8 mouse cellular contexts compared by ENCODE assay signal in genomic region chr3:146121310-146122124, GRCm38 (mm10). TPM values are rescaled to one million over a fixed set of nuclear protein-coding genes. Genes with fewer than 3 reads are reported as not detected.
DNase-seq lines count a peak whose midpoint lies in the region; ATAC-seq lines count a peak whose summit lies in the region.

No protein-coding gene starts in this region.

- peak; percentile 48 to 54 for ATAC-seq in hematopoietic stem cell, adult 5-6 weeks (replicated peaks in 1 of 2; ENCODE audit: insufficient read depth in 1 of 2, low FRiP score in 2 of 2, low TSS enrichment in 1 of 2, low read depth in 1 of 2, poor library complexity in 2 of 2, severe bottlenecking in 2 of 2)
- ATAC-seq in megakaryocyte progenitor cell, adult 5-6 weeks (replicated peaks; ENCODE audit: poor library complexity), result peak; percentile 54

- DNase-seq in B cell, adult 2 months, result peak; percentile 23 to 39
- DNase-seq in MN1 (ENCODE audit: low spot score), result peak; percentile 28
- peak; percentile 82 for DNase-seq in thymus, postnatal 0 days (ENCODE audit: low spot score)
- DNase-seq in gastrocnemius, postnatal 10 days, result no peak
- no peak for DNase-seq in ovary, adult 18-20 months (ENCODE audit: low spot score)
- DNase-seq in ovary, postnatal 10 days (ENCODE audit: low spot score), result no peak

RNA-seq across cellular contexts. Expression of gene Mcoln3, which starts 4.3 kb away (rescaled TPM):
- 4.3 and 6.9 TPM in 2 replicates for total RNA-seq in hematopoietic stem cell, adult 5-6 weeks (2017)
- total RNA-seq in megakaryocyte progenitor cell, adult 5-6 weeks (2015), result 0.07 TPM in 1 of 2 replicates, not detected in the other
- 0.21 and 0.44 TPM in 2 replicates for total RNA-seq in megakaryocyte progenitor cell, adult 5-6 weeks (2017)
- 5.5 and 6.6 TPM in 2 replicates for polyA plus RNA-seq in thymus, postnatal 0 days (2015; fragmentation: Nextera tagmentation; extraction: Ambion mirVana)
- not detected for total RNA-seq in gastrocnemius, postnatal 10 days (2021)

RNA-seq across cellular contexts. Expression of gene Wdr63, which starts 13.6 kb away (rescaled TPM):
- not detected in 2 replicates for total RNA-seq in hematopoietic stem cell, adult 5-6 weeks (2017)
- not detected in 2 replicates for total RNA-seq in megakaryocyte progenitor cell, adult 5-6 weeks (2015)
- not detected in 2 replicates for total RNA-seq in megakaryocyte progenitor cell, adult 5-6 weeks (2017)
- polyA plus RNA-seq in thymus, postnatal 0 days (2015; fragmentation: Nextera tagmentation; extraction: Ambion mirVana), result 0.13 and 0.33 TPM in 2 replicates
- total RNA-seq in gastrocnemius, postnatal 10 days (2021), result not detected

RNA-seq across cellular contexts. Expression of gene Mcoln2, which starts 28.1 kb away (rescaled TPM):
- total RNA-seq in hematopoietic stem cell, adult 5-6 weeks (2017), result 27.8 and 45.0 TPM in 2 replicates
- 0.32 and 2.0 TPM in 2 replicates for total RNA-seq in megakaryocyte progenitor cell, adult 5-6 weeks (2015)
- total RNA-seq in megakaryocyte progenitor cell, adult 5-6 weeks (2017), result 2.1 and 4.0 TPM in 2 replicates
- 11.1 and 12.5 TPM in 2 replicates for polyA plus RNA-seq in thymus, postnatal 0 days (2015; fragmentation: Nextera tagmentation; extraction: Ambion mirVana)
- under 1 TPM; 0.14 to 0.54 TPM for total RNA-seq in gastrocnemius, postnatal 10 days (2021)

Comparison
In these comparisons a context has a peak if more than half of its experiments do, and no peak if none do; other contexts are left out.
1. DNase-seq: peak in B cell, adult 2 months (2 of 2), MN1 (single experiment) and thymus, postnatal 0 days (single experiment); none in gastrocnemius, postnatal 10 days (single experiment), ovary, adult 18-20 months (single experiment) and ovary, postnatal 10 days (single experiment).